Mouse (Mus musculus) cerebellum, postnatal 36 days (tissue): ENCODE measurements around the gene Lyst.
A peak's percentile ranks its signal among the peaks of the same experiment; 100 is the strongest.

Experiments
- DNase-seq, 2 experiments: peaks; one replicate each; pipeline ENCODE4 v3.0.0; 2021 to 2022; ENCODE audit warnings: mixed read lengths in 2 of 2

Gene Lyst

DNA sequence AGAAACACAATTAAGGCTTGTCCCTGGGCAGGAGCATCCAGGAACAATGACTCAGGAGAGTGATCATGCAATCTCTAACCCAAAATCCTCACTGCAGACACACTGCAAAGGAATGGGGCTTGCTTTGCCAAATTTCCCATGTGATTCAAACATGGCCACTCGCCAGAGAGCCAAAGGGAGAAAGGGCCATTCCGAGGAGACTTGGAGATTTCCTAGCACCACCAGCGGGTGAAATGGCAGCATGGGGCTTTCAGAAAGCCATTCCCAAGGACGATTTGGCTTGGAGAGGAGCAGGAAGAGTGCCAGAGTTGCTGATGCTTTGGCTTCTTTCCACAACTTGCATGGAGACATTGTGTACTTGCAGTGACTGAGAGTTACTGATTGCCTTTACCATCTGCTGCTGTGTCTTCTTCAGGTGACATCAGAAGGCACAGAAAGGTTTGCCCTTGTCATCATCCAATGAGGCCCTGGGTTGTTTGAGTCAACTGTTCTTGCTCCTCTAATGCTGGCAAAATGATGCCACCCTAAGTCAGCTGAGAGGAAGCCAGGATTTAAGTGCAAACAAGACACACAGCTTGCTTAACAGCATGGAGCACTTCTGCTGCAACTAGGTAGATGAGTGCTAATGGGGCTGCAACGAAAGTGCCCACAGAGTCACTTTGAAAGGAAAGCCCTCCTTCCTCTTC is 16.5 kb upstream of the Lyst start:
- DNase-seq: peak; percentile 89 to 95

DNA sequence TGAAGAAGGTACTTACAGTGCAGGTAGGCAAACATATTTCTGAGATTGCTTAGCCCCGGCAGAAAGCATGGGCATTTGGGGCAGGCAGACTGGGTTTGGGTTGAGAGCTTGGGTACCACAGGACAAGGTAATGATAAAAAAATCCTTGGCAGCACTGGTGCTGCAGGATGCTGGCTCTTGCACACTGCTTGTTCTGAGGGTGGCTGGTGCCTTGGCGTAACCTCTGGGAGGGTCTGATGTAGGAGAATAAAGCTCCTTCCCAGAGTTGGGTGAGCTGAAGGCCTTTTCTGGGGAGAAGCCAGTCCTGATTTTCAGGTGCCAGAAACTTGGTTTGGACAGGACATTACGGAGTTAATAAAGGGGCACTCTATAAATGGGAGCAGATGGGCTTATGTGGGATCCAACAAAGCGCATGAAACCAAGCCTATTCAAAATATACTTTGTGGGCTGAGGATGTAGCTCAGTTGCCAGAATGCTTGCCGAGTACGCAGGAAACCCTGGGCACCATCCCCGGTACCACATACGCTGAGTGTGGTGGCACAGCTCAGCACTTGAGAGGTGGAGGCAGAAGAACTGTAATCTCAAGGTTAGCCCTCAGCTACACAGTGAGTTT is 15.8 kb upstream of the Lyst start:
- peak; percentile 66 to 76 for DNase-seq

DNA sequence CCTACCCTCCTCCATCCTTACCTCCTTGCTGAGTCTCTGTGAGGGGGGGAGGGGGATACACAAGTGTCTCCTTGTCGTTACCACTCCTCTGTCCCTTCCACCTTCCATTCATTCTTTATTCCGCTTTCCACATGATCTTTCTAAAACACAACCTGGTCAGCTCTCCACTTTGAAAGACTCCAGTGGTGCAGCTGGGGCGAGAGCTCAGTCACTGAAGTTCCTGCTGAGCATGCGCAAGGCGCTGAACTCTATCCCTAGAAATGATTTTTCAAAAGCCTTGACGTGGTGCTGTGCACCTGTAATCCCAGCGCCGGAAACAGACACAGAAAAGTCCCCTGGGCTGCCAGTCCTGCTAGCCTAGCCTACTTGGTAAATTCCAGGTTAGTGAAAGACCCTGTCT is 15.1 kb upstream of the Lyst start:
- peak; percentile 10 to 34 for DNase-seq

DNA sequence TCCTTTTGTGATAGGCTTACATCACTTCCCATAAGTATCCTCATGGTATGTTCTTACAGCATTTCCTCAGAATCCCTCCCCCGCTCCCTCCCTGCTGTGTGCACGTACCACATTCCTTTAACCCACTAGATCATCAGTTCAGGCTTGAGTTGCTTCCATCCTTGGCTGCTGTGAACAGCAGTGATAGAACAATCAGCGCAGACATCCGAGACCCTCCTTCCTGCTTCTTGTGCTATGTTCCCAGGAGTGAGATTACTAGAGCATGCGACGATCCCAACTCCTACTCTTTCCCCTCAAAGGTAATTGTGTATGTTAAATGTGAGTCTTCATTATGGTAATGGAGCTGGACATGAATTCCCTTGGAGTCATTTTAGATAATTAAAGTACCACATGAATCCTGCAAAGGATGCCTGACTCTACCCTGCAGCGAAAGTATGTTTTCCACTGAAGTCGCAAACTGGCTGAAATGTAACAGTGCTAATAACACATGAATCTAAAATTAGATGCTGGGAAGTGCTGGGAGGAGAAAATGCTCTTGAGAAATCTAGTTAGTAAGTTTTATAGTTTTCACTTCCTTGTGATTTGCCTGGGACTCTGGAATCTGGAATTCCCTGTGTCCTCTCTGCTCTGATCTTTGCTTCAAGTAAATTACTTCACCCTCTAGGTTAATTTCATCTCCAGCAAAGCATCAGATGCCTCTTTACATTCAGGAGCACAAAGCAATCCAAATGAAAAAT is 13.6 kb upstream of the Lyst start:
- no peak for DNase-seq

DNA sequence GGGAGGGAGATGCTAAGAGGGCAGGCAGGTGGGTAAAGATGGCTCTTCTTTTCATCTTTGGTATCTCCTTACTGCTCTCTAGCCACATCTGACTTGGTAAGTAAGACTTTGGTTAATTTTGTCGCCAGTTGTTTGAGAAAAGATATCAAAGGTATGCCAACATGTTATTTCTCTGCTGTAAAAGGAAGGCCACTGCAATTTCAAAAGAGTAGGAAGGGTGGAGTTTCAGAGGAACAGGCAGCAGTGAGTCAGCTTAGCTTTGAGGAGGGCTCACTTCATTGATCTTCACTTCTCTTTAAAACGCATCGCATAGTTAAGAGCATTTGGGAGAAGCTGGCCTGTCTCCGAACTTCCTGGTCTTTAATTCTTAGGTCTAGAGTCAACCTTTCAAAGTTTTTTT is 8.2 kb upstream of the Lyst start:
- no peak for DNase-seq

DNA sequence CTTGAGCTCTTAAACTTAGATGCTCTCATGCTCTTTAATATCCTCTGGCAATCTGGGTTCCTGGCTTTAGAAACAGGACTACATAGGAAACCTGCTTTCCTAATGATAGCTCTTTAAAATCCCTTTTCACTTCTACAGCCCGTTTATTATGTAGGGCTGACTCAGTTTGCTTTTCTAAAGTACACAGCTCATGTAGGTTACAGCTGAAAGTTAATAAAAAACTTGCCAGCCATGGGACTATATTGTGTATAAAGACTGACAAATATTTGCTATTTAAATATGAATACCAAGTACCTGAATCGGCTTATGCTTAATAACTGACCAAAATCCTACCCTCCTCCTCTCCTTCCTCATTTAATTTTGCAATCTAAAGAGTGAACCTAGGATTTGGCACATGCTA is 6.7 kb upstream of the Lyst start:
- DNase-seq: no peak

DNA sequence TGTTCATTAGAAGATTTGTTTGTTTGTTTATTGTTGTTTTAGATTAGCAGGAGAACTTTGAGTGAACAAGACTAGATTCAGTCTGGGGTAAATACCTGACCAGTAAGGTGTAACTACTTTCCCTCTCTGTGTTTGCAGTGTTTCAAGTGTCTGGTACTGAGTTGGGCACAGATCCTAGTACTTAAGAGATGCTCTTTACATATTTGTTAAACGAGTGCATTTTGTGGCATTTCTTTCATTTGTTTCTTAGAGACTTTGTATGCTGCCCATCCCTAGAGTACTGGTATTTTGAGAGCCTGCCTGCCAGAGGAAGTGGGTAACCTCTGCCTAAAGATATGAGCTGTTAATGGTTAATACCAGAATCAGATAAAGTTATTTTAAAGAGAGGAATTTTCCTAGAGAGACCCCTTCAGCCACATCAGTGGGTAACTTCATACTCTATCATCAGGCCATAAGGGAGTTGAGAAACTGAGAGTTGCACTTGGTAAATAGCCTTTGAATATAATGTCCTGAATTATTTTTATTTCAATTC is 2.5 kb upstream of the Lyst start:
- DNase-seq: no peak

DNA sequence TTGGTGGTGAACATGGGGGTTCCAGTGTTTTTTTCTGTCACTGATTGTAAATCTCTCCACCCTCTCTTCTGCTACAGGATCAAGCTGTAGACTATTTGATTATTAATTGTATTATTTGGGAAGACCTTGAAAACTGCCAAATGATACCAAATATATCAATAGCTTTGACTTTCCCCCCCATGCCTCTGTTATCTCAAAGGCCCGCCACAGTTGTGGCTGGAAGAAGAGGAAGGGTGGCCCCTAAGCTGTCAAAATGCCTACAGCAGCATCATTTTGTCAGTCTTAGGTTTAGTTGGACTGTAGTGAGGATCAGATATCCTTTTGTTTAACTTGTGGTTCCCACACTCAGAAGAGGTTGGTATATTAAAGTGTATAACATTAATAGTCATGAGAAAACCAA is 1.7 kb upstream of the Lyst start:
- DNase-seq: no peak

DNA sequence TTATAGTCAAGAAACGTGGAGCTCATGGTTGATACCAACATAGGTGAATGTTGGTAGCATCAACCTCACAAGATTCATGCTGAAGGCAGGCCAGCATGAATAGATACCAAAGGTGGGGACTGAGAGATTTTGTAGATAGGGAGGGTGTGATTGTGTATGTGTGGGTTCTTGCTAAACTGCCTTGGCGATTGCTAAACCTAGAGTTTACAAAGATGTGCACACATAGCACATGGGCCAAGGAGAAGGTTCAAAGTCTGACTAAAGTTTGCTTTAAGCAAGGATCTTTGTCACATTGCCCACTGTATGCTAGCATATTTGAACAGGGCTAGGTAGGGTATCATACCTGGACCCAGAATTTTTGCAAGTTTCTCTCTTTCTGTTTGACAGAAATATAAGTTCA is 1.2 kb upstream of the Lyst start:
- no peak for DNase-seq

DNA sequence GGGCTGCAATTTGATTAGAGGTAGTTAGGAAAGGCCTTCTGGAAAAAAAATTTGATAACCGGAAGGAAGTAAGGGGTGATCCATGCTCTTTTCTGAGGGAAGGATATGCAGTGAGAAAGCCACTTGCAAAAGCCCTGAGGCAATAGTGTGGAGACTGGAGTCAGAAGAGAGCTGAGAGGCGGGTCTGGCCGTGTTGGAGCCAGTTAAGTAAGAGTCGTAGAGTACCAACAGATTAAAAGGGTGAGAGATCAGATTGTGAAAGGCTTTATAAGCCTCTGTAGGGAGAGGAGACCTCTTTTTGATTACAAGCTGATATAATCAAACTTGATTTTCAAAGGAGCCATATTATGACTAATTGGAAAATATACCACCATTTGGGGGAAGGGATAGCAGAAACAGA is 1.7 kb downstream of the Lyst start:
- no peak for DNase-seq

DNA sequence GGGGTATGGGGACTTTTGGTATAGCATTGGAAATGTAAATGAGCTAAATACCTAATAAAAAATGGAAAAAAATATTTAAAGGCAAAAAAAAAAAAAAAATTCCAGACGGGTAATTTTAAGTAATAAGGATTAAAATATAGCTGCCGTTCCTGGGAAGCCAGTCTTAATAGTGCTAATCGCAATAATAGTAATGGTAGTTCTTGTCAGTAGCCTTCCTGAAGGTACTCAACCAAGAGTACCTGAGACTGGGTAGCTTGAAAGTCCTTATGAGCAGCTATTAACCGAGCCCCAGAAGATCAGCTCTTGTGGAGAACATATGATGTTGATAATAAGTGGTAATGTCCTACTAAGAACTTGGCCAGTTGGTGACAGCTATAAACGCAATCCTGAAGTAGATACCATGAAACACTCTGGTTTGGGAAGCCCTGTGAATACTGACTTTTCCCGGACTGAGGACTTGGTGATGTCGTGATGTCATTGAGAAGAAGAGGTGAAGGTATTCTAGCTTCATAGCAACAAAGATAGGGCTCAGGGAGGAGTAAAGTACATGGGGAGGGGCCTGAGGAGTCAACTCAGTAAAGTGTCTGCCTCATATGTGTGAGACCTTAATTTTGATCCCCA is 6.3 kb downstream of the Lyst start:
- DNase-seq: no peak

DNA sequence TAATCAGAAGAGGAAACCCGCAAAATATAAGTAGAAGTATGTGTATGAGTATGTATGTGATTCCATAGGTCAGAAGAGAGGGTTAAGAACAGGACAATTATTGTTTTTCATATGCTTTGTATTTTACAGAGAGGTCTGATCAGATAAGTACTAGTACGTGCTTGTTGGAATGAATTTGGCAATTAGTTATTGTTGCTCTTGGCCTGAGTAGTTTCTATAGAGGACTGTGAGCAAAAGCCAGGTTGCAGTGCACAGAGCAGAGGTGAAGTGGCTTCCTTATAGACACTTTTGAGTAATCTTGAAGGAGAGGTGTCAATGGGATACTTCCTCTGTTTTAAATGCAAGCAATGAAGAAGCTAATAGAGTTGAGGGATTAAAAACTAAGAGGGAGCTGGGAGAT is 7.7 kb downstream of the Lyst start:
- DNase-seq: no peak

DNA sequence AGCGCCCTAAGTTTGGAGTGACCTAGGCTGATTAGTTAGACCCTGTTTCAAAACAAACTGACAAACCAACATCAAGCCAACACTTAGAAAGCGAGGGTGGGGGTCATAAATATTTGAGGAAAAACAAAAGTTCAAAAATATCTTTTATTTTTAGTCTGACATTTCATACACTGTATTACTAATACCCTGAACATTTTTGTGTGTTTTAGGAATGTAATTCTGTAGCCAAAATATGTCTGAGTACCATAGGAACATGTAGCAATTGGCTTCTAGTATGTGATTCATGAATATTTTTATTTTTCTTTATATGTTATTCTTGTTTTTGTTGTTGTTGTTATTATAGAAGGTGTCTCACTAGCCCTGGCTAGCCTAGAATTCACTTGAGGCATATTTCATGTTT is 11.2 kb downstream of the Lyst start:
- DNase-seq: no peak

DNA sequence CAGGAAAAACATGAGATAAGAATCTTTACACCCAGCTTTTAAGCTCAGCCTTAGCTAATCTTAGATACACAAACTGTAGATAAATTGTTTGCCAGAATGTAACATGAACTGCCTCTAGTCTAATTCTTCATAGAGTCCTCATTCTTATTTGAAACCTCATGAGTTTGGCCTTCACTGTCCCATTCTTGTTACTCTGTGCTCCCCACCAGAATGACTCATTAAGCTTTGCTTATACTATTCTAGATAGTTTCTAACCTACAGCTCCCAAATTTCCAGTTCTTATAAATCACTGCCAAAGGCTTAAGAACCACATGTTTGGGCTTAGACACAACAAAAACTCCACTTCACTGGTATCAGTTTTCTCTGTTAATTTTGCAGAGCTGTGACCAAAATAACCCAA is 16.0 kb downstream of the Lyst start:
- DNase-seq: no peak

DNA sequence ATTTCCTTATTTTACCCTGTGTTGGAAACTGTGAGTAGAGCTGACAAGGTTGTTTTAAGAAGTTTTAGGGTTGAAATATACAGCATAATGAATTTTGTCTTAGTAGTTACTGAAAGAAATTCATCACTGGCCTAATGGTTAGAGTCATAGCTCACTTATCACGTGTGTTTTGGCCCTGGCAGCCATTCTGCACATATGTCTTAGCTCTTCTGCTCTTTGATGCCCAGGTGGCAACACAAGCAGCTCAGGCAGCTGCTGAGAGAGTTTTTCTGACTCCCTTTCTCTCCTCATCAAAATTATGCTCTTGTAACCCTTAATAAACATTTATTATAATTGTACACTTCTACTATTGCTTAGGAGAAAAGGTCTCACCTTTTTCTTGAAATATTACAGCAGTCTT is 18.1 kb downstream of the Lyst start:
- peak; percentile 29 to 43 for DNase-seq

DNA sequence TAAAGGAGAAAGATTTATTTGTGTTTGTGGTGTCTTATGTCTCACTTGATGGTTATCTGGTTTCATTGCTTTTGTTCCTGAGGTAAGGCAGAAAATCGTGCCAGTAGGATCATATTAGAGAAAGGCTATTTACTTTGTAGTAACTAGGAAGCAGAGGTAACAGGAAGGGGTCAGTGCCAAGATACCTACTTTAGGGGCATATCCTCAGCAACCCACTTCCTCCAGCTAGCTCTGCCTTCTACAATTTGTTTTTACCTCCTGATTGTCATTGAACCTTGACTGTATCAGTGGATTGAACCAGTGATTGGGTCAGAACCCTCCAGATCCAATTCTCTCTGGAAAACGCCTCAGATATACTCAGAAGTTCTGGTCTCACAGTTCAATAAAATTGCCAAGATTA is 19.5 kb downstream of the Lyst start:
- DNase-seq: no peak

DNA sequence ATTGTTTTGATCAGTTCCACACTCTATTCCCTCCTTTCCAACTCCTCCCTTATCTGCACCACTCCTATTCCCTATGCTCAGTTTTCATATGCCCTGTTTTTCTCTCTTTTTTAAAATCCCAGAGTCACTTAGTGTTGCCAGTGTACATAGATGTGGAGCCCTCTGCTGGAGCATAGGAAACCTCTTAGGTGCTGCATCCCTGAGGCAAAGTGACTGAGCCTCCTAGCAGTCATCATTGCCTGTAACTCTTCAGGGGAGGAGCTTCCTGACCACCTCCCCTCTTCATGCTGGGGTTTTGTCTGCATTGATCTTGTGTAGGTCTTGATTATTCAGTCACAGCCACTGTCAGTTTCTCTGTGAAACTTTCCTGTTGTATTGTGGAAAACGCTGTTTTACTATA is 22.7 kb downstream of the Lyst start:
- DNase-seq: peak; percentile 28 to 39

DNA sequence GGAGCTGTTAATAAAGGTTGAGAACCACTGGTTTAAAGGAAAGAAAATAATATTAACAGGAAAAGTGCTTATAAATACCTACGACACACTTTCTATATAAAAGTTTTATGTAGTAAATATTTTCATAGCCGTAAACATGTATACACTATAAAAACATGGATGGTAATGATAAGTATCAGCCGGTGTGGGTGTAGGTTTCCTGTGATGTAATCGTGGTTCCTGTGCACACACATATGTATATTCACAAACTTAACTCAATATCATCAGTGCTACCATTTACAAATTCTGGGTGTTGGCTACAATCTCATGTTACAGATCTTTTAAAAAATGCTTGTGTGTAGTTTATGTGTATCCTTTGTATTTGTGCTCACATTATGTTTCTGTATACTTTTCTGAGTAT is 24.0 kb downstream of the Lyst start:
- no peak for DNase-seq

DNA sequence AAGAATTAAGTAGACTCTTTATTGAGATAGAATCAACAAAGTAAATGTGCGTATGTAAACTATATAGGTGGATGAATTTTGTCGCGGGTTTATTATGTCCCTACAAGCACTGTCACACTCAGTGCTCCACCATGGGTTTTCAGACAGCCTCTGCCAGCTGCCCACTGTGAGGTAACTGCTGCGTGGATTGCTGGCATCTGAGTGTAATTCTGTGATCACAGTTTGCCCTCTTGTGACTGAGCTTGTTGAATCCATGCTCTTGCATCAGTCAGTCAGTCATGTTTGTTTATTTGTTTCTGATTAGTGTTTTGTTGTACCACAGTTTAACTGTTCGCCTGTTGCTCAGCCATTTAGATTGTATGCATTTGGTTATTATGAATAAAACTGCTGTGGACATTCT is 31.3 kb downstream of the Lyst start:
- DNase-seq: peak; percentile 59 to 66

DNA sequence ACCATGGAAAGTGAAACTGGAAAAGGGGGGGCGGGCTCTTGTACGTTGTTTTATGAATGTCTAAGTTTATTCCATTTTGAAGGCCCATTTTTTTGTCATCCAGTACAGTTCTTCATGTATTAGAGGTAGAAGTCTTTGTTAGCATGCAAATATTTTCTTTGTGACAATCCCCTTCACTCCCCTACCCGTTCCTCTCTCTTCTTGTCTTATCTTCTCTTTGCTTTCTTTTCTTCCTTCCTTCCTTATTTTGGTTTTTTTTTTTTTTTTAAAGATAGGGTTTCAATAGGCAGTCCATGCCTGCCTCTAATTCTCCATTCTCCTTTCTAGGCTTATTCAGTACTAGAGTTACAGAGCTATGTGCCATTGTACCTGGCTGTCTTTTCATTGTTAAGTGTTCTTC is 32.4 kb downstream of the Lyst start:
- no peak for DNase-seq

DNA sequence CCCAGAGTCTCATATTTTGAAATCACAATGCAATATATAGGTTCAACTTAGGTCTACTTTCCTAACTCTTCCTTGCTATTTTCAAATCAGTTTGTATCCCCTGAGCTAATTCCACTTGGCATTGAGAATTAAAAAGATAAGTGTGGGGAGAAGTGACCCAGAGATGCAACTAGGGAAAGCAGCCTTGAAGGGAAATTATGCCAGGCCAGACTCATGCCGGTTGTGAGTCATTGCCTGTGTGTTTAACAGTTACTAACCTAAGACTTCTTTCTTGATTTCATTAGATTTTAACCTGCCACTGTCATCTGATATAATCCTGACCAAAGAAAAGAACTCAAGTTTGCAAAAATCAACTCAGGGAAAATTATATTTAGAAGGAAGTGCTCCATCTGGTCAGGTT is 43.5 kb downstream of the Lyst start:
- no peak for DNase-seq

DNA sequence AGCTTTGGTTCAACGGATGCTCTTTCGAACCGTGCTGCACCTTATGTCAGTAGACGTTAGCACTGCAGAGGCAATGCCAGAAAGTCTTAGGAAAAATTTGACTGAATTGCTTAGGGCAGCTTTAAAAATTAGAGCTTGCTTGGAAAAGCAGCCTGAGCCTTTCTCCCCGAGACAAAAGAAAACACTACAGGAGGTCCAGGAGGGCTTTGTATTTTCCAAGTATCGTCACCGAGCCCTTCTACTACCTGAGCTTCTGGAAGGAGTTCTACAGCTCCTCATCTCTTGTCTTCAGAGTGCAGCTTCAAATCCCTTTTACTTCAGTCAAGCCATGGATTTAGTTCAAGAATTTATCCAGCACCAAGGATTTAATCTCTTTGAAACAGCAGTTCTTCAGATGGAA is 44.5 kb downstream of the Lyst start:
- DNase-seq: no peak

DNA sequence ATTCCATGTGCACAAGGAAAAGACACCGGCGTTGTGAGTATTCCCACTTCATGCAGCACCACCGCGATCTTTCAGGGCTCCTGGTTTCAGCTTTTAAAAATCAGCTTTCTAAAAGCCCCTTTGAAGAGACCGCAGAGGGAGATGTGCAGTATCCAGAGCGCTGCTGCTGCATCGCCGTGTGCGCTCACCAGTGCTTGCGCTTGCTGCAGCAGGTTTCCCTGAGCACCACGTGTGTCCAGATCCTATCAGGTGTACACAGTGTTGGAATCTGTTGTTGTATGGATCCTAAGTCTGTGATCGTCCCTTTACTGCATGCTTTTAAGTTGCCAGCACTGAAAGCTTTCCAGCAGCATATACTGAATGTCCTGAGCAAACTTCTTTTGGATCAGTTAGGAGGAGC is 45.0 kb downstream of the Lyst start:
- DNase-seq: no peak

DNA sequence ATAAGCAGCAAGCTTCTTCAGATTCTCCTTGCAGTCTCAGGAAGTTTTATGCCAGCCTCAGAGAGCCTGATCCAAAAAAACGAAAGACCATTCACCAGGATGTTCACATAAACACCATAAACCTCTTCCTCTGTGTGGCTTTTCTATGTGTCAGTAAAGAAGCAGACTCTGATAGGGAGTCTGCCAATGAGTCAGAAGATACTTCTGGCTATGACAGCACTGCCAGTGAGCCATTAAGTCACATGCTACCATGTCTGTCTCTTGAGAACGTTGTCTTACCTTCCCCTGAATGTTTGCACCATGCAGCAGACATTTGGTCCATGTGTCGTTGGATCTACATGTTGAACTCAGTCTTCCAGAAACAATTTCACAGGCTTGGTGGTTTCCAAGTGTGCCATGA is 47.4 kb downstream of the Lyst start:
- no peak for DNase-seq
